Mouse (Mus musculus) kidney, postnatal 0 days (tissue): Measurements from ENCODE around the gene Tent2. TPM values are rescaled to one million over a fixed set of nuclear protein-coding genes. Genes with fewer than 3 reads are reported as not detected.

Source experiments
- ATAC-seq: fragments of 200-750 bp; cut with Nextera tagmentation; replicated peaks from 2 replicates; pipeline ENCODE4 v1.8.0; 2017; ENCODE audit warnings: low read depth, moderate number of reproducible peaks, moderate TSS enrichment, moderate library complexity; ENCODE audit not compliant: low FRiP score
- DNase-seq: peaks from one replicate; pipeline ENCODE4 v3.0.0-alpha.2; 2016; ENCODE audit warnings: low spot score
- H3K27ac ChIP-seq: fragments of 300-500 bp; sonication (generic); 2 replicates; pipeline ENCODE4 v1.5.1; 2014; ENCODE audit warnings: mild to moderate bottlenecking
- H3K27me3 ChIP-seq: fragments of 300-500 bp; sonication (generic); 2 replicates; pipeline ENCODE4 v1.6.1; 2014; ENCODE audit warnings: low read length, mixed read lengths; ENCODE audit not compliant: insufficient read depth
- H3K36me3 ChIP-seq: fragments of 300-500 bp; sonication (generic); 2 replicates; pipeline ENCODE4 v1.6.1; 2014; ENCODE audit warnings: low read length, mixed read lengths; ENCODE audit not compliant: insufficient read depth
- H3K4me1 ChIP-seq: fragments of 300-500 bp; sonication (generic); replicated peaks from 2 replicates; pipeline ENCODE4 v1.6.1; 2014; ENCODE audit warnings: antibody characterized with exemption, low read length, mixed read lengths; ENCODE audit not compliant: insufficient read depth
- H3K4me2 ChIP-seq: fragments of 300-500 bp; sonication (generic); 2 replicates; pipeline ENCODE4 v1.6.1; 2014; ENCODE audit warnings: mild to moderate bottlenecking, low read length, moderate library complexity, mixed read lengths
- H3K4me3 ChIP-seq: fragments of 300-500 bp; sonication (generic); replicated peaks from 2 replicates; pipeline ENCODE4 v1.5.1; 2014; ENCODE audit warnings: low read depth, low read length
- H3K9ac ChIP-seq: fragments of 300-500 bp; sonication (generic); 2 replicates; pipeline ENCODE4 v1.6.1; 2014; ENCODE audit warnings: low read depth, low read length
- H3K9me3 ChIP-seq: fragments of 300-500 bp; sonication (generic); replicated peaks from 2 replicates; pipeline ENCODE4 v1.6.1; 2016; ENCODE audit warnings: low read length, inconsistent platforms, mixed read lengths
- CTCF ChIP-seq: IDR thresholded peaks from 2 replicates; pipeline ENCODE4 v1.5.1; 2016; ENCODE audit warnings: antibody characterized with exemption, low read depth, mild to moderate bottlenecking, moderate library complexity
- WGBS: fragments of 180-500 bp; shearing (Covaris S2); extraction: QIAGEN DNeasy Blood & Tissue Kit; methylation state at CpG from one replicate; pipeline ENCODE4 v1.1.7; 2014; 5-methylcytosine and 5-hydroxymethylcytosine counted together
- polyA plus RNA-seq: library from polyadenylated mRNA; unstranded; fragments of >200 nt; fragmentation: Nextera tagmentation; extraction: Ambion mirVana; gene quantifications from 2 replicates; pipeline ENCODE4 v1.2.1, GENCODE M21; 2015

The Tent2 gene
- polyA plus RNA-seq, 1 experiment from 2014 or later = 46.6 TPM

DNA sequence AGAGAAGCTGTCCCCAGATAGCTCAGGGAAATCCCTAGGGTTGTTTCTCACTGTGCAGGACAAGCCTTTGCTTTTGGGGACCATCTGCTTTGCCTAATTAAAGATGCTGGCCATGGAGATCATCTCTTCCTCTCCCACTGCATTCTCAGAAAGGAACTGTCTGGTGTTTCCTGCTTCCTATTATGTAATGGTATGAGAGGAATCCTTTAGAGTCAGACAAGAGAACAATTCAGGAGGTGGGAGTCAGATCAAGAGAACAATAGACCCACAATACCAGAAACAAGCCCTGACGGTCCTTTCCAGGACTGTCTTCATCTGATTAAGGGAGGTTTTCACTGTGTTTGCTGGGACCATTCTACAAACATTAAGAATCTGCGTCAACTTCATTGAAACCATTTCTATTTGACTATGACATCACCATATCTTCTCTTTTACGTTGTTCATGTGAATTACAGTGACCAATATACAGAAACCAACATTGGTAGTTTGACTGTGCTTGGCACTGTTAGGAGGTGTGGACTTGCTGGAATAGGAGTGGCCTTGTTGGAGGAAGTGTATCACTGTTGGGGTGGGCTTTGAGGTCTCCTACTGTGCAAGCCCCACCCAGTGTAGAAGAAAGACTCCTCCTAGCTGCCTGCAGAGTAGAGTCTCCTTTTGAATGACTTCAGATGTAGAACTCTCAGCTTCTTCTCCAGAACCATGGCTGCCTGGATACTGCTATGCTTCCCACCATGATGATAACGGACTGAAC, 89.7 kb downstream of the Tent2 start:
- 81% methylated on average over 4 of the region's 4 CpGs for WGBS
- TF ChIP-seq CTCF = no peak
- peak; percentile 7 for DNase-seq

DNA sequence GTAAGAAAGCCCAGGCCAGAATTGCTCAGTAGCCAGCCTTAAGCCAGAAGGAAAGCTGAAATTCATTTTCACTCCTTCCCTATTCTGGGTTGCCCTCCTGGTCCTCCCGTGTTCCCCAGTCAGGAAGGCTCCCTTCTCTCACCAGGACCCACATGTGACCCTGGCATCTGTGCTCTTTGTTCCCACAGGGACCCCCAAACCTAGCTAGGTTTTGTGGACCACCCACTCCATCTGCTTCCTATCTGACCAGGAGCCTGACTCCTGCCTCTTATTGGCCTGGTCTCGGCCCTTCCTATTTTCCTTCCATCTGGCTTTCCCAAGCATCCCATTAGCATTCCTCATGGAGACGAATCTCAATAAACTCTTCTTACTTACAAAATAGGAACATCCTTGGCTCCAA, 93.6 kb downstream of the Tent2 start:
- Histone ChIP-seq H3K27me3 (no peaks in the 10 kb centered on the region), H3K27ac (no peak overlapping the region), H3K4me3 (no peak overlapping the region), H3K4me2 (no peak overlapping the region), H3K36me3 (no peaks in the 10 kb centered on the region), H3K9me3 (no peaks in the 10 kb centered on the region), H3K9ac (no peak overlapping the region), H3K4me1 (no peaks in the 10 kb centered on the region)
- no peak for ATAC-seq
- no peak for TF ChIP-seq CTCF
- 88% methylated on average over 3 of the region's 3 CpGs for WGBS
- no peak for DNase-seq

More for the DNA sequence above, 89.7 kb downstream of the Tent2 start:
- Histone ChIP-seq H3K27me3 (no peaks in the 10 kb centered on the region), H3K4me1 (no peaks in the 10 kb centered on the region), H3K9ac (no peak overlapping the region), H3K27ac (no peak overlapping the region), H3K9me3 (no peaks in the 10 kb centered on the region), H3K4me3 (no peak overlapping the region), H3K36me3 (no peaks in the 10 kb centered on the region), H3K4me2 (no peak overlapping the region)
- ATAC-seq = no peak

DNA sequence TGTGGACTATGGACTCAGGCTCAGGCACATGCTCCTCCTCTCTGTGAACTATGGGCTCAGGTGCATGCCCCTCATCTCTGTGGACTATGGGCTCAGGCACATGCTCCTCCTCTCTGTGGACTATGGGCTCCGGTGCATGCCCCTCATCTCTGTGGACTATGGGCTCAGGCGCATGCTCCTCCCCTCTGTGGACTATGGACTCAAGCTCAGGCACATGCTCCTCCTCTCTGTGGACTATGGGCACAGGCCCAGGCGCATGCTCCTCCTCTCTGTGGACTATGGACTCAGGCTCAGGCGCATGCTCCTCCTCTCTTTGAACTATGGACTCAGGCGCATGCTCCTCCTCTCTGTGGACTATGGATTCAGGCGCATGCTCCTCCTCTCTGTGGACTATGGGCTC, 95.5 kb downstream of the Tent2 start:
- Histone ChIP-seq H3K4me2 (no peak overlapping the region), H3K9me3 (no peaks in the 10 kb centered on the region), H3K27ac (no peak overlapping the region), H3K9ac (no peak overlapping the region), H3K4me1 (no peaks in the 10 kb centered on the region), H3K4me3 (no peak overlapping the region), H3K36me3 (no peaks in the 10 kb centered on the region), H3K27me3 (no peaks in the 10 kb centered on the region)
- no peak for TF ChIP-seq CTCF
- peak; percentile 25; the same call in 1 of the 2 replicates for ATAC-seq
- DNase-seq = no peak
- 94% methylated on average over 6 of the region's 6 CpGs for WGBS

Other genes starting within 250 kb of the Tent2 start
- gene Cmya5, start 47.7 kb downstream of the Tent2 start, polyA plus RNA-seq = 0.03 and 0.07 TPM in 2 replicates
- gene Homer1, start 107.2 kb upstream of the Tent2 start, polyA plus RNA-seq = 3.2 and 3.6 TPM in 2 replicates